In genomic region chr11:30650416-30650815, GRCm38 (mm10) we compare ENCODE assay signal across 29 mouse cellular contexts. TPM values are rescaled to one million over a fixed set of nuclear protein-coding genes. Genes with fewer than 3 reads are reported as not detected.
DNase-seq lines count a peak whose midpoint lies in the region; ATAC-seq and TF ChIP-seq lines count a peak whose summit lies in the region.
"Had no signal": no experiment of that assay in that cellular context is flagged by ENCODE, and none has a peak within 500 bp of the region (broad histone marks: within the 10 kb centered on the region; RNA-seq: fewer than 3 reads in every experiment).

No protein-coding gene starts in this region.

- no peak overlapping the region for H3K9ac ChIP-seq in heart, embryonic 13.5 days
- H3K9ac ChIP-seq in MEL (ENCODE audit: control insufficient read depth, low read depth, low read length, poor library complexity, severe bottlenecking): no peak overlapping the region
- H3K9ac ChIP-seq: embryonic facial prominence, embryonic 13.5 days; forebrain, embryonic 12.5 days; forebrain, embryonic 15.5 days; heart, embryonic 15.5 days; hindbrain, embryonic 14.5 days had no signal

- TF ChIP-seq EP300 in MEL (IDR thresholded peaks at IDR 0.05; ENCODE audit: low read depth in 1 of 2, low read length in 2 of 2): no peak

- no peaks in the 10 kb centered on the region for H3K27me3 ChIP-seq in heart, embryonic 13.5 days (replicated peaks)
- H3K27me3 ChIP-seq in MEL (ENCODE audit: control insufficient read depth in 1 of 2, insufficient read depth in 2 of 2, low read length in 2 of 2): no peaks in the 10 kb centered on the region
- H3K27me3 ChIP-seq: CH12.LX; embryonic facial prominence, embryonic 13.5 days; forebrain, embryonic 12.5 days; forebrain, embryonic 15.5 days; heart, embryonic 15.5 days had no signal

- H3K27ac ChIP-seq in heart, embryonic 13.5 days (replicated peaks): no peak overlapping the region
- no peak overlapping the region for H3K27ac ChIP-seq in MEL (ENCODE audit: control insufficient read depth, low read depth, low read length)
- H3K27ac ChIP-seq: embryonic facial prominence, embryonic 10.5 days; embryonic facial prominence, embryonic 13.5 days; forebrain, embryonic 12.5 days; forebrain, embryonic 15.5 days; heart, embryonic 15.5 days; hindbrain, embryonic 14.5 days had no signal

- 0 out of 2 replicates have a peak overlapping the region, but pooled peaks have one; percentile 34 for H3K4me2 ChIP-seq in heart, embryonic 13.5 days
- H3K4me2 ChIP-seq: embryonic facial prominence, embryonic 13.5 days; forebrain, embryonic 12.5 days; forebrain, embryonic 15.5 days; heart, embryonic 11.5 days; heart, embryonic 15.5 days; hindbrain, embryonic 14.5 days had no signal

- TF ChIP-seq RAD21 in MEL (IDR thresholded peaks at IDR 0.05; ENCODE audit: low read depth, low read length): no peak

- no peak for TF ChIP-seq CTCF in MEL (IDR thresholded peaks at IDR 0.05 in 2 of 3, conservative IDR thresholded peaks at IDR 0.05 in 1 of 3; ENCODE audit: control insufficient read depth in 1 of 3, insufficient read depth in 1 of 3, low read depth in 2 of 3, low read length in 3 of 3, poor library complexity in 1 of 3, severe bottlenecking in 1 of 3)

- ATAC-seq in heart, embryonic 13.5 days (ENCODE audit: extremely low read depth, insufficient number of reproducible peaks, low FRiP score, low TSS enrichment): no peak
- no peak for ATAC-seq in erythroid progenitor cell, adult 5-6 weeks (replicated peaks; ENCODE audit: low FRiP score, poor library complexity, severe bottlenecking)
- ATAC-seq: intestine, postnatal 0 days; Patski had no signal

- intact Hi-C loops in heart, postnatal 25 days (cut with DNase I): loop anchor here (10.0 kb wide), 1 partner anchor 626 kb away; the partner anchor contains the start of gene Eml6

- no peaks in the 10 kb centered on the region for H3K9me3 ChIP-seq in heart, embryonic 13.5 days
- no peaks in the 10 kb centered on the region for H3K9me3 ChIP-seq in MEL (replicated peaks; ENCODE audit: insufficient read depth, low read length)
- H3K9me3 ChIP-seq: embryonic facial prominence, embryonic 10.5 days; embryonic facial prominence, embryonic 13.5 days; forebrain, embryonic 12.5 days; forebrain, embryonic 15.5 days; heart, embryonic 15.5 days had no signal

- WGBS in heart, embryonic 13.5 days: 90% methylated on average over 1 of the region's 1 CpGs

- DNase-seq in cerebellum, adult 9-11 months: peak; percentile 9
- DNase-seq in cerebellum, adult 11-12 months: no peak
- no peak for DNase-seq in heart, postnatal 25 days (ENCODE audit: low spot score)
- peak; percentile 16 for DNase-seq in MEL (ENCODE audit: low read depth, low spot score)
- peak; percentile 11 for DNase-seq in NIH3T3 (ENCODE audit: low read depth)
- DNase-seq: adrenal gland, adult 8-10 months; adrenal gland, postnatal 36 days; B cell, adult 2 months; cerebellum, adult 2 months; cerebellum, postnatal 36 days; embryo, embryonic 11 days; gastrocnemius, postnatal 14 days; heart, adult 11 months; heart, postnatal 10 days; heart, postnatal 4 days; kidney, adult 2 months had no signal

- H3K4me3 ChIP-seq in heart, embryonic 13.5 days: no peak overlapping the region
- H3K4me3 ChIP-seq in MEL (ENCODE audit: control insufficient read depth in 1 of 2, insufficient read depth in 1 of 2, low read depth in 2 of 2, low read length in 2 of 2): no peak overlapping the region
- H3K4me3 ChIP-seq: embryonic facial prominence, embryonic 10.5 days; embryonic facial prominence, embryonic 13.5 days; forebrain, embryonic 12.5 days; forebrain, embryonic 15.5 days; heart, embryonic 15.5 days had no signal

- TF ChIP-seq POLR2A in MEL (IDR thresholded peaks at IDR 0.05; ENCODE audit: control insufficient read depth in 1 of 2, insufficient read depth in 1 of 2, low read depth in 1 of 2, low read length in 2 of 2, poor library complexity in 1 of 2): no peak

- H3K36me3 ChIP-seq in heart, embryonic 13.5 days: no peaks in the 10 kb centered on the region
- peaks cover 0 to 12% of the 10 kb centered on the region in 2 experiments; a peak in 2 of 4 replicates for H3K36me3 ChIP-seq in MEL (ENCODE audit: control insufficient read depth in 1 of 2, insufficient read depth in 2 of 2, low read length in 2 of 2)
- H3K36me3 ChIP-seq: embryonic facial prominence, embryonic 10.5 days; embryonic facial prominence, embryonic 13.5 days; forebrain, embryonic 12.5 days; forebrain, embryonic 15.5 days; G1E; heart, embryonic 15.5 days had no signal

- peaks cover 3% of the 10 kb centered on the region; the same call in 1 of the 2 replicates for H3K4me1 ChIP-seq in heart, embryonic 13.5 days
- peaks cover 7 to 9% of the 10 kb centered on the region in 2 experiments for H3K4me1 ChIP-seq in MEL (ENCODE audit: control insufficient read depth in 1 of 2, insufficient read depth in 2 of 2, low read length in 2 of 2)
- H3K4me1 ChIP-seq: embryonic facial prominence, embryonic 10.5 days; embryonic facial prominence, embryonic 13.5 days; forebrain, embryonic 12.5 days; forebrain, embryonic 15.5 days; heart, embryonic 15.5 days had no signal

- peaks cover 1% of the 10 kb centered on the region; the same call in 1 of the 2 replicates for H3K79me2 ChIP-seq in MEL (ENCODE audit: control insufficient read depth, insufficient read depth, low read length, poor library complexity)

TF ChIP-seq in MEL, 35 proteins besides CTCF, POLR2A, EP300 and RAD21:
- TF ChIP-seq RCOR1 (IDR thresholded peaks at IDR 0.05; ENCODE audit: low read depth, low read length) (peak; percentile 90), GATA1 (IDR thresholded peaks at IDR 0.05; ENCODE audit: low read depth, low read length) (no peak)
TF ChIP-seq in MEL: peak in this region for 1.

RNA-seq across cellular contexts. Expression of gene Acyp2, which starts 1.0 kb away (rescaled TPM):
- 27.9 and 31.0 TPM in 2 replicates for polyA plus RNA-seq in heart, embryonic 13.5 days (2015; fragmentation: Nextera tagmentation; extraction: Ambion mirVana)
- total RNA-seq in heart, postnatal 25 days (2021): 10 to 100 TPM; 74.2 to 80.7 TPM
- total RNA-seq in MEL (2012; rRNA removed): 23.1 and 29.0 TPM in 2 replicates
- polyA plus RNA-seq in MEL (2012; ENCODE audit: insufficient read depth in 1 of 2, insufficient read length in 2 of 2, low read depth in 1 of 2, low replicate concordance in 2 of 2, missing spikeins in 1 of 2): 1 to 10 TPM in 1 of 2 experiments, not detected in 1; 7.9 TPM
- total RNA-seq in erythroid progenitor cell, adult 5-6 weeks (2015; ENCODE audit: low replicate concordance): 1.4 and 4.2 TPM in 2 replicates
- total RNA-seq in erythroid progenitor cell, adult 5-6 weeks (2017; ENCODE audit: low replicate concordance): 1.2 and 3.6 TPM in 2 replicates
- polyA plus RNA-seq: Patski had no signal

Comparison
In these comparisons a context has a peak if more than half of its experiments do, and no peak if none do; other contexts are left out.
1. DNase-seq: peak in cerebellum, adult 9-11 months (single experiment), MEL (single experiment) and NIH3T3 (single experiment); none in cerebellum, adult 11-12 months (single experiment) and heart, postnatal 25 days (single experiment).